Mouse (Mus musculus) gastrocnemius, postnatal 4 days (tissue): Measurements from ENCODE around the gene Dusp1. TPM values are rescaled to one million over a fixed set of nuclear protein-coding genes. Genes with fewer than 3 reads are reported as not detected.

Experiments
- DNase-seq, 2 experiments: peaks; one replicate each; pipeline ENCODE4 v3.0.0; 2021 to 2022; ENCODE audit warnings: low spot score in 2 of 2, mixed read lengths in 2 of 2
- total RNA-seq, 2 experiments: library from RNA; stranded (reverse); gene quantifications; 2 replicates each; pipeline ENCODE4 v1.2.3; 2021

The Dusp1 gene
- total RNA-seq, 2 experiments from 2014 or later, result 33.6 to 42.9 TPM

DNA sequence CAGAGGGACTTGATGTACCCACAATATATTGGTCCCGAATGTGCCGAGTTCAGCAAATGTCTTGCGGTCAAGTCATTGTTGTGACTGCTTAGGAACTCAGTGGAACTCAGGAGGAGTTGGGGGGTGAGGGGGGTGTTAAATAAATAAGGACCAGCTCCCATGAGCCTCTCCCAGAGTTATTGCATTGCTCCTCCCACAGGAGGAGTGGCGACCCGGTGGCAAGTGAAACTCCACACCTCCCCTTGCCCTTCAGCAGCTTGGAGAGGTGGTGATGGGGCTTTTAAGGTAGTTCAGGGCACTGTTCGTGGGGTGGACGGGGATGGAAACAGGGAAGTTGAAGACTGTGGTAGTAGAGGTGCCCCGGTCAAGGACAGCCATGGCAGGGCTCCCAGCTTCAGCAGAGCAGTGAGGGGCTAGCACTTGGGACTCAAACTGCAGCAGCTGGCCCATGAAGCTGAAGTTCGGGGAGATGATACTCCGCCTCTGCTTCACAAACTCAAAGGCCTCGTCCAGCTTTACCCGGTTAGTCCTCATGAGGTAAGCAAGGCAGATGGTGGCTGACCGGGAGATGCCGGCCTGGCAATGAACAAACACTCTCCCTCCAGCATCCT lies 55.8 kb downstream of the Dusp1 start:
- no peak for DNase-seq

DNA sequence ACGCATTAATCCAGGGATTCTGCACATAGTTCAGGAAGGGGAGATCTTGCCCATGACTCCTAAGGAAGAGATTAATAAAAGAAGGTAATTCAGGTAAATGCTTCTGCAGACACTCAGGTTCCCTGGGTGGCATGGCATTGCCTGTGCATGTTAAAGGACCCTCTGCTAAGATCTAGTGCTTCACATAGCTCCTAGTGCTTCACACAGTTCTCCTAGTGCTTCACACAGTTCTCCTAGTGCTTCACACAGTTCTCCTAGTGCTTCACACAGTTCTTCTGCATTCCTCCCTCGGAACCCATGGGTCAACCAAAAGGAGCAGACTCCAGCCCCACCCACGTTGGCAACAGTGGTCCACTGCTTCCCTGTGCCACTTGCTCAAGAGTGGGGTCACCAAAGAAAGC lies 56.7 kb downstream of the Dusp1 start:
- DNase-seq, result no peak

DNA sequence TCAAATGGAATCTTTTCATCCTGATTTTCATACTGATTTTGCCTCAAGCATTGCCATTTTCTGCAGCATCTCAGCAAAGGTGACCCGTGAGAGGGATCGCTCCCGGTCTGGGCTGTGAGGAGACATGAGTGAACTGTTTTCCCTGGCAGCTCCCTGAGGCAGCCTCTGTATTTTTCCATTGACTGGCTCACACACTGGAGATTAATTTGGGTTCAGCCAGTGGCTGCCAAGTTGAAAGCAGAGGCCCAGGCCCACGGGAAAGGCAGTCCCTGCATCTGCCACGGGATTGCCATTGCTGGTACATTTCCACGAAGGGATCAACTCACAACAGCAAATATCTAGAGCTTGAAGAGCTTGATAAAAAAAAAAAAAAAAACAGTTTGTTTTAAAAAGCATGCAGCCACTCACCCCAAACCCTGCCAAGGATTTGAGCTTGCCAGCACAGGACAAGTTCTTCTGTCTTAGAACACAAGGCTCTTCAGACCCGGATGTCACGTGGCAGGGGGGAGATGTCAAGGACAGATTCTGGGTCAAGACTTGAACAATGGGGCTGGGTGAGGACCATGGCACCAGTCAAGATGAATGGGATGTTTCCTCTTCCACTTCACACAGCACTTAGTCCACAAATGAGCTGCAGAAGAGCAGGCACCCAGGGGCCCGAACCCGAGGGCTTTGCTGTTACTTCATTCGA lies 57.8 kb downstream of the Dusp1 start:
- no peak for DNase-seq

DNA sequence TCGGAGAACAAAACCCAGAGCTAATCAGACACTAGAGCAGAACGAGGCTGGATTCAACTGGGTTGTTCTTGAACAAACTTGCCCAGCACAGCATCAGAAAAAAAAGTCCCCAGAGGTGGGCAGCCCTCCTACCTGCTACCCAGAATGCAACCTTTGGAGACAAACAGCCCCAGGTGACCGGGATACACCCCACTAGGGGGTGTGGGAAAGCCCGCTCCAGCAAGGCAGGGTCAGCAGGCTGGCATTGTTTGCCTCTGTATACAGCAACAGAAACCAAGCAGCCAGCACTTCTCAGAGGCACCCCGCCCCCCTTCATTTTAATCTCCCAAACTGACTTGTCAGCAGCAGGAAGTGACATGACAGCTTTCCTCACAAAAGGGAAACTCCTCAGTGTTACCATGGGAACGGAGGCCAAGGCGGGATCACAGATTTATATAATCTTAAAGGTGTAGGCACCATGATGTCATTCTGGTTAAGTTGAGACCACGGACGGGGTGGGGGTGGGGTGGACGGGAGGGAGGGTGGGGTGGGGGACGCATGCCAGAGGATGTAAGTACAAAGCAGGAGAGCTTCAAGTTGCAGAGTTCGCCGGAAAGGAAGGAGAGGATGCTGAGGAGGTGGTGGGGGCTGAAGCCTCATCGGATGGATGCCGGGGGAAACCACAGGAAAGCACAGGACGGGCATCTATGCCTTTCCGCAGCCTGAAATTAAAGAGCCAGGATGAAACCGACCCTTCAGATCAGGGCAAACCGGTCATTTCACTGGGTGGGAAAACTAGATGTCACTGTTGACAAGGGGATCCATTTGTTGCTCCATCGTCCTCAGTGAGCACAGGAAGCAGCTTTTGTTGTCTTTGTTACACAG lies 58.9 kb downstream of the Dusp1 start:
- DNase-seq, result peak in 1 of 2 experiments; percentile 48

DNA sequence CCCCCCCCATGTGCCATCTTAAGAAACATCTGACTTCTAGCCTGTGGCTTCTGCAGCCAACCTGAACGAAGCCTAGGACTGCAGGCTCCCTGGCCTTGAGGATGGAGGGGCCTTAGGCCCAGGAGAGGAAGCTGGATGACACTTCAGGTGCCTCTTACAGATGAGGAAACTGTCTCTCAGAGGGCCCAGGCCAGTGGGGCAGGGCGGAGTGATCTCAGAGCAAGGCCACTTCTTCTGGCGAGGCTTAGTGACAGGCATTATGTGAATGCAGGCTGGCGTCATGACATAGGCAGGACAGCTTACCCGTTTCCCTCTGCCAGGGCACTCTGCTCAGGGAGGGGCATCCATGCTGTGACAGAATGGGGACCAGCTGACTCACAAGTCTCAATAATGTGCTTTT lies 60.1 kb downstream of the Dusp1 start:
- no peak for DNase-seq

DNA sequence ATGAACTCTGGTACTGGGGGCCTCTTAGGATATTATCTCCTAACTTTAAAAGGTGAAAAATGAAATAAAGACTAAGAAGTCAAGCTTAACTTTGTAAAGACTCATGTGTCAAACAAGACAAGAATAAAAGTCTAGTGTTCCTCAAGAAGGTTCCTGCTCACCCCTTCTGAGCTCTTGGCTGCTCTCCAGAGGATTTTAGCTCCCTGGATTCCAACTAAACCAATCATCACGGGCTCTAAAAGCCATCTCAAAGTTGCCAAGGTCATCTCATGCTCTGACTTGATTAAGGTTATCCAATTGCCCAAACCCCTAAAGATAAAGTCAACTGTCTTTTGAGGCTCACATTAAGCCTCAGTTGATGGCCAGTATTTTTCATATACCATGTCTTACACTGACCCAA lies 63.3 kb downstream of the Dusp1 start:
- DNase-seq, result no peak

DNA sequence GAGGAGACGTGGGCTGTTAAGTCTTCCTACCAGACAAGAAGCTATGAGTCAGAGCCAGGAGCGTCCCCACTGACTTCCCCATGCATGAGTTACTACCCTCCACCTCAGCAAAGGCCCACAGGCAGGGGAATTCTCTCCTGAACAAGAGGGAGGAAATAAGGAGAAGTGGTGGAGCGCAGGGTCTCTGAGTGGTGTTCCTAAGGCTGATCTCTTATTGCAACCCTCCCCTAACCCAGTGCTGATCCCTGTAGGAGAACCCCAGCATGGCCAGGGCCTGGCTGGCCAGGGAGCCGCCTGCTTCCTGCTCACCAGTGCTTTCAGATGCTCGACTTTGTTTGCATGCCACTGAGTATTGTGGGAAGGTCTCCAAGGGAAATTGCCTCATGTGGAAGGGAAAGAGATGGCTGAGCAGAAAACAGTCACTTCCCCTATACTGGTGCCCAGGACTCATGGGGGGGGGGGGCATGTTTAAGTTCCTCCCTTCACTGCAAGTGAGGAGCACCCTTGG lies 64.5 kb downstream of the Dusp1 start:
- DNase-seq, result no peak

DNA sequence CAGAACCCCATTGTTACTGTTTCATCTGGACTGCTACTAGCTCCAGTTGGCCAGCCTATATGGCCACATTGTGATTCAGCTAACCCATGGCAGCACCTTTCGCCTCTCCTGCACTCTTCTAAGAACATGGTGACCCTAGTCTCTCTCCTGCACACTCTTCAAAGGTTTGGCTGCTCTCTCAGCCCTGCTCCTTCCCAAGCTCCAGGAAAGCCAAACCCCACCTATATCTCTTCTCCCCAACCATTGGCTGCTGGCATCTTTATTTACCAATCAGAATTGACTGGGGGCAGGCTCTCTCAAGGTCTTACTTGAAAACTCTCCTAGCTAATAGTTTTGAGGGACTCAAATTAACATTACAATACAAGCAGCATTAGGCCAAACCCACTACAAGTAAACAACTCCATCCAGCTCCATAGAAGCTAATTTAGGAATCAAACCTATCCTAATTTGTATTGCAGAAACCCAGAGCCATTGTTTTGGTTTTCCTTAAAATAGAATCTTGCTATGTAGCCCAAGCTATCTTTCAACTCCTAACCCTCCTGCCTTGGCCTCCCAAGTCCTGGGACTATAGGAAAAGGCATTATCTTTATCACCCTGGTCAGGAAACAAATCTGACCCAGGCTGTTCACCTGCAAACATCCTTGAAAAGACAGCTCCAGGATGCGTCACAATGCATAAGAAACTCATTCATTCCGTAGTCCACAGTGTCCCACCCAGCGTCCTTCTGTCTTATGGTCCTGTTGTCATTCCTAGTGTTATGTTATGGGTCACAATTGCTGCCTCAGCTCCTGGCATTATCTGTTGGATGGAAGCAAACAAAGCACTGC lies 67.1 kb downstream of the Dusp1 start:
- no peak for DNase-seq

DNA sequence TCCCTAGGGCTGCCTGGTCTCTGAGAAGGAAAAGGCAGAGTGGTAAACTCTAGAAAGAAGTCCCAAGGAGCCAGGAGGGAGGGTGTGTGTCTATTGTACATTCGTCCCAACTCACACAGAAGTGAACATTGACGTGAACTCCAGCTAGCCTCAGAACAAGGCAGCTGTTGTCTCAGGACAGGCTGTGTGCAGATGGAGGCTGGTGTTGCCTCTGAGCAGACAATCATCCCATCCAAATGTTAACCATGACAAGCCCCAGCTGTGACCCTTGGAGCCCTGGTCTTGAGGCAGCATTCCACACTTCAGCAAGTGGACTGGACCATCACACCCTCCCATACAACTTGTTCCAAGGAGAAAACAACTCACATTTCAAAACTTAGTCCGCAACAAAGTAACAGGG lies 69.7 kb downstream of the Dusp1 start:
- no peak for DNase-seq

DNA sequence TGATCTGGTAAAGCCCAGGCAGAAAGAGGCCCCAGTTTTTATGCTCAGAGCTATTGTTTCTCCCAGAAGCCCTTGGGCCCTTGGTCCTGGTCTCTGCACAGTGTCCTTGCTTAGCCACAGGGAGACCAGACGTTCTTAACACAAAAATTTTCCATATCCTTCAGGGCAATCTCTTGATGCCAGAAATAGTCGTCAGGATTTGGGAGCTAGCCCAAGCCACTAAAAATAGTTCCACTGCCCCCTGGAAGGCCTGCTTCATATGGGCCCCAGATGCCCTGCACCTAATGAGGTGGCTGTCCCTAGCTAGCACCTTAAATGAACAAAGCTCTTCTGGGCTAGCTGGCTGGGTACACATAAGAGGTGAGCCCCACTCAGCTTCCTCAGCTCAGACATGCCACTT lies 71.0 kb downstream of the Dusp1 start:
- no peak for DNase-seq

DNA sequence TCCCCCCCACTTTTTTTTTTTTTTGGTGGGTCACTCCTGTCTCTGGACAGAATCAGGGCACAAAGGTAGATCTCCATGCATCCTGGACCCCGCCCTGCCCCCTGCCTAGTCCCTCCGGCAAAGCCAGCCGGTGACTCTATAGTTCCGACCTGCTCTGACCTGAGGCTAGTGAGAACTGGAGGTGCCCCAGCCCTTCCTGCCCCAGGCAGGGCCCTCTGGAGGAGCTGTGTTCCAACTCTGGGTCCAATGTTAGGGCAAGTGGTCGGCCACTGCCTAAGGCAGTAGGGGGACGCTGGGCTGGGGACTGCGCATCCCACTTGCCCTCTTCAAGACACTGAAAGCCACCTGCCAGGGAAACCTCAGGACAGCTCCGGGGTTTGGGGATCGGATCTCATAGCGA lies 71.9 kb downstream of the Dusp1 start:
- no peak for DNase-seq

DNA sequence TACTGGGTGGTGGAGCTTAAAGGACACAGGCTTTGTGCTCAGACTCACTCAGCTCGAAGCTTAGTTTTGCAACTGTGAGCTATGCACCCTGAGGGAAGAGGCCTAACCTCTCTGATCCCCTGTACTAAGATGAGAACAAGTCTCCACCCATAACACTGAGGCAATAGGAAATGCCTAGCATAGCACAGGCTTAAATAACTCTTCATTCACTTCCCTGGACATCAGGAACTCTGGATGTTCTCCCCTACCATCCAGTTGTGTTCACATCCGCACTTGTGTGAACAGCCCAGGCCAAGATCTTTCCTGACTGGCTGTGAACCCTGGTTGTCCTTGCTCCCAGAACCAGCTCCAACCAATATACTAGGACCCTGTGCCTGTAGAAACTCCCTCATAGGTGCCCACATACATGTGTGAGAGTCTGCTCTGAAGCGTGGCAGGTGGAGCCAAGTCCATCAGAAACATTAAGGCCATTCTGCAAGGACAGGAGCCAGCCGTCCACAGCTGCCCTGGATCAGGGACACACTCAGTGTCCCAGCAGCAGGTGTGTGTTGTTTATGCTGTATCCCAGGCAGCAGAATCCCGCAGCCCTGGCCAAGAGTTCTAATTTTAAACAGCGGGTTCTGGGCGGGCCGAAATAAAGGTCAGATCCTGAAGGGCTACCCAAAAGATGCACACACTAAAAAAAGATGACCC lies 73.1 kb downstream of the Dusp1 start:
- peak in 1 of 2 experiments; percentile 59 for DNase-seq

DNA sequence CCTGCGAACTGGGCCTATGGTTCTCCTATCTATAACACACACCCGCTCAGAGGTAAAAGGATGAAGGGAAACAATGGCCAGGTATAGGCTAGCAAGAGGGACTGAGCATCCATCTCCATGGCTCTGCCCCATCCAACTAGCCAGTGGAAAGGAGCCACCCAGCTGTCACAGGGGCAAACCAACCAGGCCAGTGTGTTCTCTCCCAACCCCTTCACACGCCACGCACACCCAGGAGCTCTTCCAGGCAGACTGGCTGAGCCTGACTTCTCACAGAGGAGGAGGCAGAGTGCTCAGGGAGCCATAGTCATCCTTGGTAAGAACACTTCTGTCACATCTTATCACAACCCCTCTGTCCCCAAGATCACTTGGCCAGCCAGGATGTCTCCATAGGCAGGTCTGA lies 74.0 kb downstream of the Dusp1 start:
- DNase-seq, result no peak

DNA sequence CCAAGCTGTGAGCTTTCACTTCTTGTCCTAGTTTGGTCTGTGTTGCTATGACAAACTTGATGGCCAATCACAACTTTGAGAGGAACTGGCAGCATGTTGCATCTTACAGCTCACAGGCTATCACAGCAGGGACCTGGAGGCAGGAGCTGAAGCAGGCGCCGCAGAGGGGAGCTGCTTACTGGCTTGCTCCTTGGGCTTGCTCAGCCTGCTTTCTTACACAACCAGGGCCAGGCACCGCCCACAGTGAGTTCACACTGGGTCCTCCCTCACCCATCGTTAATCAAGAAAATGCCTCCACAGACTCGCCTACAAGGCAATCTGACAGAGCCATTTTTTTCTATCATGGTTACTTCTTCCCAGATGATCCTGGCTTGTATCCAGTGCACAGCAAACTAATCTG lies 74.7 kb downstream of the Dusp1 start:
- no peak for DNase-seq

DNA sequence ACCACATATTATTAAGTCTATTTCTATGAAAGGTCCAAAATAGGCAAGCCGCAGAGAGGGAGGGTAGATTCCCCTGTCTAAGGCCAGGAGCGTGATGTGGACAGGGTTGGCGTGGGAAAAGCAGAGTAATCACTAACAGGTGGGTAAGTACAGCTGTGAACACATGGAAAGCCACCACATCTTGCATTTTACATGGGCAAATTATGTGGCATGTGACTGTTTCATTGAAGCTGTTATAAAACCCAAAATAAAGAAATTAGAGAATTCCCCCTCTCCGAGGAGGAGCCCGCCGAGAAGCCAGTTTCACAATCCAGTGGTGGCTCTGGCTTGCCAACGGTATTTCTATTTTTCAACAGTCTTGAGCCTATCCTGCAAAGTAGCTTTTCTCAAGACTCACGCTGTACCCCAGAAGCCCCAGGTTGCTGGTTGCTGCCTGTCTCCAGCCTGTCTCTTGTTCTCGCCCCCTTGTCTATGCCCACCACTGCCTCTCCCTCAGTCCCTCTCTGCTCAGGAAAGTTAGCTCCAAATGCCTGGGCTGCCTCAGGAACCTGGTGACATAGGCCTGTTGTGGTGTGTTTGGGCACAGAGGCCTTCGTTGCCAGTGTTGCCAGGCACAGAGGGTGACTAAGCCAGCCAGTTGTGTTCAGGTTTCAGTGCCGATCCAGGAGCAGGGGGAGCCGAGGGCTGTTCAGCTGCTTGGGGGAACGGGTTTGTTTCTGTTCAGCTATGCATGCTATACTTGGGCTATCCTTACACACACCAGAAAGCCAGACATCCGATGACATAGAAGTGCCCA lies 77.1 kb downstream of the Dusp1 start:
- no peak for DNase-seq

DNA sequence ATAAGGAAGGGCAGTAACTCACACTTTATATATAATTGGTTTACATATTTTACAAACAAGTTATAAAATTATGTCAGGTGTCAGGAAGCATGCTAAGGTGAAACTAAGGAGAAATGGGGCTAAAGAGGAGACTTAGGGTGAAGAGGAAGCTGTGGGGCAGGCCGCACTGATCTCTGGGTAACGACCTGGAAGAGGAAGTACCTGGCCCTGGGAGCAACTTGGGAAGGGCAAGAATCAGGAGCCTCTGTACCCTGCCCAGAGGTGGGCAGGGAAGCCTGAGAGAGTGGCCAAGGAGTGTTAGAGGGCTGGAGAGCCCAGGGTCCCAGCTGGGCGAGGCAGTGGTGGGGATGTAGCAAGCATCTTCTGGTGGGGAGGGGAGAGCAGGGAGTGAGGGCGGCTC lies 81.0 kb downstream of the Dusp1 start:
- no peak for DNase-seq

DNA sequence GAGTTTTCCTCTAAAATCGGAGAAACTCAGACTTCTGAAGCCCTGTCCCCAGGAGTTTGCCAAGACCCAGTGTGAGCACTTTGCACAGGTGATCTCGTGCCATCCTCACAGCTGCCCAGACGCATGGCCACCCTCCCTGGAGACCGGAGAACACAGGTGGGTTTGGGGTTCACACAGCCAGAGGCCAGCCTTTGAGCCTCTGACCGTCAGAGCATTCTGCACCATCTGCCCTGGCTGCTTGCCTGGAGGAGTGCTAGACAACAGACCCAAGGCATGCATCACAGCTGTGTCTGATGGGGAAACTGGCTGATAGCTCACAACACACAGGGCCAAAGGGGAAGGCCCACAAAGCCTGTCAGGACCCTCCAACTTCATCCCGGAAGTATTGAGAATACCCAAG lies 82.3 kb downstream of the Dusp1 start:
- peak in 1 of 2 experiments; percentile 74 for DNase-seq

DNA sequence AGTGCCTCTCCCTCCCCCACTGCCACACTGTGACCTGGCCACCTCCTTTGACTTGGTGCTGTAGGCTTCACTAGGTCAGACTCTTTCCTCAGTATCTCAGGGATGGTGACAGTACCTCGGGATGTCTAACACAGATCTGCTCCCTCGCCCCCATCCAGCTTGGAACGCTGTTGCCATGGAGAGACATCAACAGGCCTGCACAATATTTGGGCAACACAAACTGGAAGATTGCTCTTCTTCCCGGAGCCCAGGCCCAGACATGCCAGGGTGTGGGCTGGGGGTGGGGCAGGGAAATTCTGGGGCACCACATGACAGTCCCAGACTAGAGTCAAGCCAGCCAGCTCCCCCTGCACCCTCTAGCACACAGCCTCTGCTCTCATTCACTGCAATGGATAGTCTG lies 83.3 kb downstream of the Dusp1 start:
- DNase-seq, result no peak

DNA sequence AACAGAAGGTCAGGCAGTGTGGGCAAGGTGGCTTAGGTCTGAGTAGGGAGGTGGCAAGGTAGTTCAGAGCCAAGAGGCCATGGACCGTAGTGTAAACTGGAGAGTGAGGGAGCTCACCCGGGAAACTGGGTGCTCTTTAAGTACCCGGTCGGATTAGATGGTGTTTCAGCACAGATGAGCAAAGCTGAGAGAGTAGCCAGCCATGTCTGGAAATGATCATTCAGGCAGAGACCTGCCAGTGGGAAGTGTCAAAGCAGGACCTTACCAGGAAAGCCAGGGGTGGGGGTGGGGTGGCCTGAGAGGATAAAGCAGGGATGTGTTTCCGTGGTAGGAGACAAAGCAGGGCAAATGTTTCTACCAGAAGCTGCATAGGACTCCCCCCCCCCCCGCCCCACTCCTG lies 85.1 kb downstream of the Dusp1 start:
- no peak for DNase-seq
